Mouse (Mus musculus) lung, postnatal 0 days (tissue): ENCODE data around the gene Ccl6.

ENCODE experiments used
- CTCF ChIP-seq: IDR thresholded peaks from 2 replicates; pipeline ENCODE4 v1.5.1; 2016; ENCODE audit warnings: antibody characterized with exemption, mild to moderate bottlenecking
- EP300 ChIP-seq: IDR thresholded peaks from 2 replicates; pipeline ENCODE4 v1.6.1; 2016; ENCODE audit warnings: antibody characterized with exemption, mild to moderate bottlenecking, control low read depth

GRCm38 (mm10) chr11:83578186-83578760 lies 14.6 kb downstream of the Ccl6 start, which contains the start of gene Ccl9:
- TF ChIP-seq CTCF (no peak), EP300 (no peak)
